31 mouse cellular contexts compared by ENCODE assay signal in genomic region chr3:107272433-107272832, GRCm38 (mm10). TPM values are rescaled to one million over a fixed set of nuclear protein-coding genes. Genes with fewer than 3 reads are reported as not detected.
"Had no signal": no experiment of that assay in that cellular context is flagged by ENCODE, and none has a peak within 500 bp of the region (broad histone marks: within the 10 kb centered on the region; RNA-seq: fewer than 3 reads in every experiment).

No protein-coding gene starts in this region.

- H3K9me3 ChIP-seq: liver, embryonic 15.5 days; midbrain, embryonic 10.5 days; midbrain, embryonic 15.5 days; neural tube, embryonic 12.5 days; neural tube, embryonic 15.5 days had no signal

- DNase-seq: kidney, adult 18-20 months; kidney, adult 9 months; kidney, postnatal 14 days; kidney, postnatal 4 days; layer of hippocampus, adult 9-11 months; lung, adult 2 months; lung, postnatal 14 days; lung, postnatal 4 days; right cerebral cortex, adult 18-20 months; right cerebral cortex, postnatal 14 days; right cerebral cortex, postnatal 4 days; thymus, adult 2 months; thymus, postnatal 14 days had no signal

- H3K4me1 ChIP-seq: liver, embryonic 15.5 days; midbrain, embryonic 10.5 days; midbrain, embryonic 15.5 days; neural tube, embryonic 12.5 days; neural tube, embryonic 15.5 days had no signal

- ATAC-seq: intestine, embryonic 16.5 days; midbrain, embryonic 15.5 days had no signal

- H3K27ac ChIP-seq: layer of hippocampus, adult 2 months; liver, embryonic 15.5 days; midbrain, embryonic 10.5 days; midbrain, embryonic 15.5 days; neural tube, embryonic 12.5 days; neural tube, embryonic 15.5 days; stomach, postnatal 0 days had no signal

- H3K9ac ChIP-seq: liver, embryonic 15.5 days; midbrain, embryonic 15.5 days; neural tube, embryonic 12.5 days; neural tube, embryonic 15.5 days had no signal

- H3K4me3 ChIP-seq: layer of hippocampus, adult 2 months; liver, embryonic 15.5 days; midbrain, embryonic 10.5 days; midbrain, embryonic 15.5 days; neural tube, embryonic 12.5 days; neural tube, embryonic 15.5 days had no signal

- H3K4me2 ChIP-seq: liver, embryonic 15.5 days; midbrain, embryonic 15.5 days; neural tube, embryonic 12.5 days; neural tube, embryonic 15.5 days had no signal

- H3K27me3 ChIP-seq: liver, embryonic 15.5 days; midbrain, embryonic 15.5 days; neural tube, embryonic 12.5 days had no signal

- H3K36me3 ChIP-seq: liver, embryonic 15.5 days; midbrain, embryonic 10.5 days; midbrain, embryonic 15.5 days; neural tube, embryonic 12.5 days; neural tube, embryonic 15.5 days had no signal

RNA-seq across cellular contexts. Expression of gene Prok1, which starts 32.9 kb away (rescaled TPM):
- total RNA-seq: layer of hippocampus, adult 2 months; left cerebral cortex, postnatal 10 days; left cerebral cortex, postnatal 36 days; megakaryocyte, adult 5-6 weeks had no signal
- polyA plus RNA-seq: limb, embryonic 11.5 days; lung, adult 2 months; lung, embryonic 16.5 days; midbrain, embryonic 10.5 days; neural tube, embryonic 12.5 days; stomach, embryonic 14.5 days had no signal

RNA-seq across cellular contexts. Expression of gene A630076J17Rik, which starts 42.0 kb away (rescaled TPM):
- total RNA-seq: layer of hippocampus, adult 2 months; layer of hippocampus, postnatal 25 days; left cerebral cortex, adult 18-20 months; left cerebral cortex, postnatal 10 days; left cerebral cortex, postnatal 36 days; megakaryocyte, adult 5-6 weeks had no signal
- polyA plus RNA-seq: intestine, embryonic 16.5 days; kidney, embryonic 16.5 days; limb, embryonic 11.5 days; limb, embryonic 14.5 days; liver, embryonic 15.5 days; lung, adult 2 months; midbrain, embryonic 10.5 days; midbrain, embryonic 15.5 days; neural tube, embryonic 12.5 days; neural tube, embryonic 15.5 days had no signal

RNA-seq across cellular contexts. Expression of gene Cym, which starts 50.9 kb away (rescaled TPM):
- total RNA-seq: layer of hippocampus, adult 2 months; layer of hippocampus, postnatal 25 days; left cerebral cortex, adult 18-20 months; left cerebral cortex, postnatal 36 days had no signal
- polyA plus RNA-seq: limb, embryonic 11.5 days; midbrain, embryonic 10.5 days; neural tube, embryonic 12.5 days had no signal
